Mouse (Mus musculus) gastrocnemius, postnatal 14 days (tissue): Measurements from ENCODE around the gene Vcpkmt. TPM values are rescaled to one million over a fixed set of nuclear protein-coding genes. Genes with fewer than 3 reads are reported as not detected.

Experiments
- DNase-seq: peaks from one replicate; pipeline ENCODE4 v3.0.0; 2021; ENCODE audit warnings: mixed read lengths
- intact Hi-C: fragments of 180-260 bp; cut with DNase I; formaldehyde crosslinking; loops from one replicate; pipeline ENCODE4 v1.15.1; 2025; ENCODE audit warnings: low total_unique reads
- microRNA-seq, 2 experiments: library from miRNA; unstranded; fragments of <30 nt; microRNA quantifications; one replicate each; pipeline ENCODE4 v1.2.0; 2021
- total RNA-seq, 2 experiments: library from RNA; stranded (reverse); gene quantifications; 2 replicates each; pipeline ENCODE4 v1.2.3; 2021

Vcpkmt gene
- total RNA-seq, 2 experiments from 2014 or later: 3.7 to 4.1 TPM

DNA sequence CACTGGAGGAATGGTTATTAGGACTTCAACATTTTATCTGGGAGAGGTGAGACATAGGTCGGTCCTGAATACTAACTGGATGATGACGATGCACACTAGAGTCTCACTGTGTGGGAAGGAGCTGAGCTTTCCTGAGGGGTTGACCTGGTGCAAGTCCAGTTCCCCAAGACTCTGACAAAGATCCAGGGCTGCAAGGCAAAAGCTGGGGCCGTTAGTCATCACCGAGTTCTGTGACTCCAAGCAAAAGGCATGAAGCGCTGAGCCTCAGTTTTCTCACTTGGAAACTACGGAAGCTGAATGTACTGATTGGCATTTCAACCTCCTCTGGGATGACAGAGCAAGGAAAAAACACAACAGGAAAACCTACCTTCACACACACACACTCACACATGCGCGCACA is 40.5 kb downstream of the Vcpkmt start:
- intact Hi-C loops: no loop called here
- no peak for DNase-seq

DNA sequence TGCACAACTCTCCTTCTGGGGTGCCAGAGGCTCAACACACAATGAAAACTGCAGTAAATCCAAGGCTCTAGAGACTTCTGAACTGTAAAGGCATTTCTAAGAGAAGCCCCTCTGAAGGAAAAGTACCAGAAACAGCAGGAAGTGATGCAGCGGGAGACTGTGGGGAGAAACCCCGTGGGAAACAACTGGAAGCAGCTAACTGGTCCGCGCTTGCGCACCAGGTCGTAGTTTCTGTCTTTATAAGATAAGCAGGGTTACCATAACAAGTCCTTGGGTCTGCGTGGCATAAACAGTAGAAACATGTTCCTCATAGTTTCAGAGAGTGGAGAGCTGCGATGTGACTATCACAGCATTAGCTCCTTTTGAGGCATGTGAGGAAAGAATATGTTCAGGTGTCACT is 41.2 kb downstream of the Vcpkmt start:
- no peak for DNase-seq
- intact Hi-C loops: no loop called here

DNA sequence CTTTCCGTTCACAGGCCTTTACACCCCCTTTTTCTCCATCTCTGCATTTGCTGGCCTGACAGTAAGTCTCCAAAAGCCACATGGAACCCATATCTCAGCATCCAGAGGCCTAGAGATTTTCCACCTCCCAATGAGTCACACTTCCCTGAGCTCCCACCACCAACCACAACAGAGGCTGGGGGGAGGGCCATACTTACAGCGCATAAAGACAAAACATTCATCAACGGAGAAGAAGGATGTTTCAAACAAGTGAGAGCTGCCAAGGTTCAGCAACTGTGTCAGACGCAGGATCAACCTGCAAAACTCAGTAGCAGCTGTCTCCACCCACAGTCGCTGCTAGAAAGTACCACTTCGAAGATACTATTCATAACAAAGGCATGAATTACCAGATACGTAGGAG is 43.5 kb downstream of the Vcpkmt start:
- intact Hi-C loops: no loop called here
- no peak for DNase-seq

DNA sequence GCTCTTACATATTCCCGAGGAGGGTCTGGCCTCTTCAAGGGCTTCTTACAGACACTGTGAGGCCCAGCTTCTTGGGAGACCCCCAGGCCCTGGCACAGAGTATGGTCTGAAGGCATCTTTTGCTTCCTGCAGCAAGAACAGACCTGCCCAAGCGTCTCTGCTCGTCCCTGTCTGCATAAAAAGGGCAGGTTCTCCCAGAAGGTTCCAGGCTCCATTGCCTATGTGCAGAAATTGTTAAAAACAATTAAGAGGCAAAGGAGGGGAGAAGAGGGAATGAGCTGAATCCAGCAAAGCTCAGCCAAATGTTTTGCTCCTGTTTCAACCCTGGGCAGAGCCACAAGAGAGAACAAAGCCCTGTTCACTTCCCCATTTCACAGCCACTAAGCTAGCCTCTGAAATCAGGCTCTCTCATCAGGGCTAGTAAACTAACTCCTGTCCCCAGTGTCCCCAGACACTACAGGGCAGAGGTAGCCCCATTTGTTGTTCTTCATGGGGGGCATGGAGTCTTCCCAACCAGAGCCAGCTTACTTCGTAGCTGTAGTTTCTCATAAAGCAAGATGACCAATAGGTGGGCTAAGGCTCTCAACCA is 44.4 kb downstream of the Vcpkmt start:
- intact Hi-C loops: no loop called here

DNA sequence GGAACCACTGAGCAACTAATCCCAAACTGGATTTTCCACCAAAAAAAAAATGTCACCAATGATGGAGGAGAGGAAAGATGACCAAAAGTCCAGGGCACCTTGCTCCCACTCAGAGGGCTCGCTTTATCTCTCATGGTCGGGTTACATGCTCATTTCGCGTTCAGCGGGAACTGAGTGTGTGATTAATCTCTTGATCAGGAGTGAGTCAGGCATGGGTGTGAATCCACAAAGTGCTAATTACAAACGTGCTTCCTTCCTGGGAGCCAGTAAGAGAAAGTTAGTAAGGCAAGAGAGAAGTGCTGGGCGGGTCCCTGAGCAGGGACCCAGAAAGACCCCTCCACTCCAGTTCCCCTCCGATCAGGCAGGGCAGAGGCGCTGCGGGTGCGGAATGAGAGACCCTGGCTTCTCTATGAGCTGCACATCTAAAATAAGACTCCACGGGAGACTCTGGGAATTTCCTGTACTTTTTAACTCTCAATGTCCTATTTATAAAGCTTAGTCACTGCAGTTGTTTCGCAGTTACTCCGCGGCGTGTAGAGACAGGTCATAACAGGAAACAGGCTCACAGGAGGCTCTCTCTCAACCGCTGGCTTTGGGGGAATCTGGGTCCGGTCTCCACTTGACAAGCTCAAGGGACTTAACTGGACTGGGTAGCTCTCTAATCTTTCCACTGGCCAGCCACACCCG is 45.0 kb downstream of the Vcpkmt start:
- intact Hi-C loops: no loop called here
- peak; percentile 48 for DNase-seq

More for the DNA sequence above, 44.4 kb downstream of the Vcpkmt start:
- DNase-seq: no peak

DNA sequence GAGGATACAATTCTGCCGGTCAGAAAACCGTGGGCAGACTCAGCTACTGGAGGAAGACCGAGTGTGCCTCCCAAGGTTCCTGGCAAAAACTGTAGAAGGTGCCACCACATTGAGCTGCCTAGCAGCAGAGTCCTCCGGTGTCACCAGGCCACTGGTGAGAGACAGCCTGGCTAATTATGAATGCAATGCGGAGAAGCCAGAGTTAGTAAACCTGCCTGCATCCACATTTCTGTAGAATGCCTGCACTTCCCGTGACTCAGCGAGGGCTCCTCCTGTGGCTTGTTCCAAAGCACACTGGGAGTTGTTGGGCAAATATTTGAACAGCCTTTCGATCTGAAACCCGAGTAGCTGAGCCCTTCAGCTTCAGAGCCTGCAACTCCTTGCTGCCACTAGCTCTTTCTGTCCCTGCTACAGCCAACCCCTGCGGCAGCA is 45.6 kb downstream of the Vcpkmt start:
- peak; percentile 57 for DNase-seq
- intact Hi-C loops: no loop called here

DNA sequence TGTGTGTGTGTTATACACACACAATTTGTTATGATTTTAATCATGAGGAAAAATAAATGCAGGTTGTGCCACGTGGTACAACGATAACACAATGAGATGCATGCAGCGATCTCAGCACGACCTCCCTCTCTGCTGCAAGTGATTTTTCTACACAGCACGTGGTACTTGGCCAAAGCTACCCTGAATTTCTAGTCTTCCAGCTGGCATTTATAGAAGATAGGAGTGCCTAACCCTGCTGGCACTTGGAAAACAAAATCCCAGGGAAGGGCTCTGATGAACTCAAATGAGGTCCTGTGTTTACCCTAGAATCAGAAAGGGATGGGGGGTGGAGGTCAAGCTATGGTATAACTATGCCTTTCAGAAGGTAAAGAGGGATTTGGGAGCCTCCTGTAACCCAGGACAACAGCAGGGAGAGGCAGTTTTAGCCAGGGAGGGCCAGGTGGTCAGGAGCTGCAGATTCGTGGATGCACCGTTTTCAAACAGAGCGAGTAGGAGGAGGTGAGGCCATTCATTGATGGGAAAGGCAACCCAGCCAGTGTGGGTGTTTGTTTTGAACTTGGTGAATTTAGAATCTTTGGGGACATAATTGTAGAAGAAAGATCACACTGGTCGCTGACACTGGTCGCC is 46.1 kb downstream of the Vcpkmt start:
- no peak for DNase-seq
- intact Hi-C loops: no loop called here

DNA sequence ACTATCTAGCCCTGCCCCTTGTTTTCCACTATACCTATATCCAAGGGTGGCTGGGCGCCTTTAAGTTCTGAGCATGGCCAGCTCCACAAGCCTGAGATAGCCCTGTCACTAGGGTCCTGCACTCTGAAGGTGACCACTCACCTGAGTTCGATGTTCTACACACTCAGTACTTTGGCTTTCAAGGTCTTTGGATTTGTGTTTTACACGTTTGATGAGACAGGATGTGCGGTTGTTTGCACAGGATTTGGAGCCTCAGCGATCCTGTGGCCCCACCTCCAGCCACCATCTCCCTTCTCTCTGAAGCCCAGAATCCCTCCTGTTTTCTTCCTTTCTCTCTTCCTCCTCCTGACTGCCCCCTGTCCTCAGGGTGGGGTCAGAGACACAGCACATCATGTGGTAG is 49.6 kb downstream of the Vcpkmt start:
- intact Hi-C loops: no loop called here
- no peak for DNase-seq

DNA sequence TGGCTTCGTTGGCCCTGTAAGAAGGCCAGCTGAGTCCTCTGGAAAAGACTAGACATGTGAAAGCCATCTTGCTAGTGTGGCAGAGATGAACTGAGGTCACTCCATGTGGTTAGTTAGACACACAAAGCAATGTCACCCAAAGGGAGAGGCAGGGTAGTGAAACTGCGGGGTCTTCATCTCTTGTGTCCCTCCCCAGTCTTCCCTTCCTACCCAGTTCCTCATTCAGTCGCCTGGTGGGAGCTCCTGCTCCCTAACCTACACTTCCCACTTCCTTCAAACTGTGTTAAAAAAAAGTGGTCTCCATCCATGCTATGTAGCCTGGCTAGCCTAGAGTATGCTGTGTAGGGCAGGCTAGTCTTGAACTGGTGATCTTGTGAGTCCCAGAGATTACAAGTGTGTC is 50.3 kb downstream of the Vcpkmt start:
- intact Hi-C loops: no loop called here
- DNase-seq: no peak

DNA sequence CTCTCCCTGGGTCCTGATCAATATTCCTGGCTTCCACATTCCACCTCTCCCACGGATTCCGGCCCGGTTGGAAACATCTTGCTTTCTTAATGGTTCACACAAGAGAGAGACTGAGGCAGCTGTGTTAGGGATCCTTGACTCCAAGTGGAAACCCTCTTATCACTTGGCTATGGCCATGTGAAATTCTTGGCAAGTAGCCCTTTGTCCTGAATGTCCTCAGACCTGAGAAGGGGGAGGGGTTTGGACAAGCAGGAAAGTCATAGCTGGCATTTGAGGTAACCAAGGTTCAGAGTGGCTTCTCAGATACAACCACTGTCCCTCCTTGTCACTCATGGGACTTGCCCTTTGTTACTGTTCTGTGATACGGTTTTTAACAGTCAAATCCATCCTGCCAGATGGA is 50.7 kb downstream of the Vcpkmt start:
- intact Hi-C loops: no loop called here
- no peak for DNase-seq

DNA sequence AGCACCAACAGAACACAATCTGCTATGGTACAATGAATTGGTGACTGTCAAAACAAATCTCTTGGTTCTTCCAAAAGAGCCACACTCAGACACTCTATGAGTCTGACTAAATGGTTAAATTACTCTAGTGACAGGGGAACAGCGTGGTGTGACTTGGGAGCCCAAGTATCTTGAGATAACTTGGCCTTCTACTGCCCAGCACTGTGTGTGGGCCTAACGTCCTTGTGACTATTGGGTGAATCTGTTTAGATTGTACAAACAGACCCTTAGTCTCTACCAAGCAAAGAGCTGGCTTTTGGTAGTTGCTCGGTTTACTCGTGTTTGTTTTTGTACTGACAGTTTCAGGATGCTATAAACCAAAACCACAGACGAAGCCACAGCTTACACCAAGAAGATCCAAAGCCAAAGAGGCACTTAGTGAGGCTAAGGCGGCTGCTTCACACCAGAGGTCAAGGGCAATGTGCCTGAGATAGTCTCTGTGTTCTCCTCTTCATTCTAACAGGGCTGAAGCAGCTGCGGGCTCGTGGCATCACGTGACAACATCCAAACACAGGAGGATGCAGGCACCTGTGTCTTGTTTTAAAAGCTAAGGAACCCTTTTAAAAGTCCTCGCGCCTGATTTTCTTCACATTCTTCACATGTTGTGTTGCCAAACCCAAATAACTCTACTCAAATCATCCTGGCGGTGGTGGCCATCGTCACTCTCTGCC is 53.0 kb downstream of the Vcpkmt start:
- no peak for DNase-seq
- intact Hi-C loops: no loop called here

DNA sequence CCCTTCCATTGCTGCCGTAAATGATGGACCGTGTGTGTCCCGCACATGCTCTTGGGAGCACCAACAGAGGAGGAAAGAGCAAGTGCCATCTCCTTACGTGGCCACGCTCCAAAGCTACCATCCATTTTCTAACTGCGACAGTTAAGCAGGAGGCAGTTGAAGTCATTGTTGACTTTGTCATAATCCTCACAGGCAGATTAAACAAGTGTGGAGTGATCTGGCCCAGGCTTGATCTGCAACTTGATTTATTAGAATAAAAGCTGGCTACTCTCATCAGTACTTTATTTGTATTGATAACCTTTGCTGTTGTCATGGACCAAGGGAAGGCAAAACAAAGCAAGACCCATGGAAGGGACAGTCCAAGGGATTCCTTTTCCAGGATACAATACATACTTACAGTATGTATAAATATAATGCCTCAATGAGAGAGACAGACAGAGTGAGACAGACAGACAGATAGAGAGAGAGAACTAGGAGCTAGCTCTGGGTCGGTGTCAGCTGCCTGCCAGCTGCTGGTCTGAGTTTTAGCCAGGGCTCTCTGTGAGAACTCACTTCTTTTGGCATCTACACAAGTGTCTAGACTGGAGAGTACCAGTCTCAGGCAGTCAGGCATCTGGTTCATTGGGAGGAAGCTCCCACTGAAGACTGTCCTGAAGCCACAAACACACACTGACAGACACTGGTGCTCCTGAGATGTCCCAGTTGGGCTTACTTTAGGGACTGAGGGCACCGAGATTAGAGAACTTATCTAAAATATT is 54.4 kb downstream of the Vcpkmt start:
- intact Hi-C loops: no loop called here
- no peak for DNase-seq

Small RNA genes within 50 kb of the gene (microRNA-seq; reads per million reads assigned to microRNA genes)
- gene Gm23018: 0 reads per million in 2 experiments

Other genes starting within 250 kb of the Vcpkmt start
- gene Nemf, start 225.9 kb downstream of the Vcpkmt start, total RNA-seq: 10 to 100 TPM; 16.8 to 19.1 TPM
- 10 to 100 TPM; 29.7 to 36.3 TPM for gene Arf6, start 210.9 kb downstream of the Vcpkmt start, total RNA-seq
- under 1 TPM in 1 of 2 experiments, not detected in 1; 0.37 TPM for gene Gm9887, start 210.6 kb downstream of the Vcpkmt start, total RNA-seq
- 10 to 100 TPM; 27.2 to 29.2 TPM for gene Sos2, start 98.8 kb upstream of the Vcpkmt start, total RNA-seq
- 10 to 100 TPM; 24.6 to 28.1 TPM for gene L2hgdh, start 141.8 kb upstream of the Vcpkmt start, total RNA-seq
- 10 to 100 TPM in 1 of 2 experiments, 1 to 10 TPM in 1; 7.3 to 10.5 TPM for gene Atp5s, start 141.9 kb upstream of the Vcpkmt start, total RNA-seq
- under 1 TPM; 0.72 to 0.84 TPM for gene Cdkl1, start 208.2 kb upstream of the Vcpkmt start, total RNA-seq